In genomic region chr2:152821566-152821965, GRCm38 (mm10) we compare ENCODE assay signal across 9 mouse cellular contexts. TPM values are rescaled to one million over a fixed set of nuclear protein-coding genes. Genes with fewer than 3 reads are reported as not detected.
A peak's percentile ranks its signal among the peaks of the same experiment; 100 is the strongest.
DNase-seq lines count a peak whose midpoint lies in the region; ATAC-seq and TF ChIP-seq lines count a peak whose summit lies in the region.
"Had no signal": no experiment of that assay in that cellular context is flagged by ENCODE, and none has a peak within 500 bp of the region (broad histone marks: within the 10 kb centered on the region; RNA-seq: fewer than 3 reads in every experiment).

No protein-coding gene starts in this region.

- H3K9me3 ChIP-seq in hindbrain, embryonic 11.5 days (ENCODE audit: control insufficient read depth, low read length), result no peaks in the 10 kb centered on the region
- H3K9me3 ChIP-seq in hindbrain, embryonic 12.5 days (replicated peaks), result no peaks in the 10 kb centered on the region
- no peaks in the 10 kb centered on the region for H3K9me3 ChIP-seq in limb, embryonic 10.5 days (replicated peaks)

- no peak overlapping the region for H3K4me2 ChIP-seq in hindbrain, embryonic 11.5 days (replicated peaks; ENCODE audit: low read depth, low read length)
- no peak overlapping the region for H3K4me2 ChIP-seq in hindbrain, embryonic 12.5 days (replicated peaks)

- H3K27ac ChIP-seq in hindbrain, embryonic 11.5 days (ENCODE audit: low read depth, low read length), result peak overlapping the region; percentile 30; the same call in 1 of the 2 replicates
- H3K27ac ChIP-seq in hindbrain, embryonic 12.5 days, result no peak overlapping the region
- peak overlapping the region; percentile 72; the same call in 1 of the 2 replicates for H3K27ac ChIP-seq in testis, adult 2 months (ENCODE audit: control insufficient read depth, insufficient read depth, low read depth, low read length)
- peak overlapping the region; percentile 83 for H3K27ac ChIP-seq in limb, embryonic 10.5 days

- ATAC-seq in hindbrain, embryonic 11.5 days (ENCODE audit: low FRiP score), result no peak
- no peak for ATAC-seq in hindbrain, embryonic 12.5 days (ENCODE audit: low FRiP score)

- H3K9ac ChIP-seq in hindbrain, embryonic 11.5 days (ENCODE audit: low read depth, low read length), result no peak overlapping the region
- H3K9ac ChIP-seq in hindbrain, embryonic 12.5 days, result no peak overlapping the region

- no peak for TF ChIP-seq CTCF in testis, adult 2 months (IDR thresholded peaks at IDR 0.05; ENCODE audit: control insufficient read depth, insufficient read depth, insufficient replicate concordance, low read depth, low read length)

- H3K36me3 ChIP-seq in hindbrain, embryonic 11.5 days (ENCODE audit: control insufficient read depth, insufficient read depth, low read length), result peaks cover 5% of the 10 kb centered on the region; the same call in 1 of the 2 replicates
- H3K36me3 ChIP-seq in hindbrain, embryonic 12.5 days, result peaks cover 24% of the 10 kb centered on the region
- peaks cover 2% of the 10 kb centered on the region for H3K36me3 ChIP-seq in testis, adult 2 months (ENCODE audit: control insufficient read depth, insufficient read depth, low read length)
- H3K36me3 ChIP-seq in limb, embryonic 10.5 days, result peaks cover 72% of the 10 kb centered on the region

- no peak for TF ChIP-seq POLR2A in testis, adult 2 months (IDR thresholded peaks at IDR 0.05; ENCODE audit: control insufficient read depth, low read depth, low read length)

- no peak overlapping the region for H3K4me3 ChIP-seq in hindbrain, embryonic 11.5 days (ENCODE audit: low read depth, low read length)
- no peak overlapping the region for H3K4me3 ChIP-seq in hindbrain, embryonic 12.5 days
- H3K4me3 ChIP-seq in testis, adult 2 months (ENCODE audit: control insufficient read depth, low read depth, low read length), result no peak overlapping the region
- no peak overlapping the region for H3K4me3 ChIP-seq in limb, embryonic 10.5 days

- H3K4me1 ChIP-seq in hindbrain, embryonic 11.5 days (replicated peaks; ENCODE audit: control insufficient read depth, insufficient read depth, low read length), result peaks cover 8% of the 10 kb centered on the region
- H3K4me1 ChIP-seq in hindbrain, embryonic 12.5 days, result peaks cover 70% of the 10 kb centered on the region
- peaks cover 19% of the 10 kb centered on the region for H3K4me1 ChIP-seq in testis, adult 2 months (ENCODE audit: control insufficient read depth, insufficient read depth, low read length)
- peaks cover 34% of the 10 kb centered on the region for H3K4me1 ChIP-seq in limb, embryonic 10.5 days

- no peak for DNase-seq in hindbrain, embryonic 11.5 days (ENCODE audit: low spot score)
- no peak for DNase-seq in testis, postnatal 14 days (ENCODE audit: low spot score)
- DNase-seq in limb, embryonic 10.5 days (ENCODE audit: low spot score), result no peak
- no peak for DNase-seq in embryo, embryonic 11 days
- DNase-seq in adipocyte (ENCODE audit: low spot score), result no peak
- DNase-seq in spleen, postnatal 14 days (ENCODE audit: low spot score in 2 of 2), result no peak

- no peaks in the 10 kb centered on the region for H3K27me3 ChIP-seq in hindbrain, embryonic 11.5 days (ENCODE audit: control insufficient read depth, insufficient read depth, low read length)
- H3K27me3 ChIP-seq in hindbrain, embryonic 12.5 days, result no peaks in the 10 kb centered on the region
- no peaks in the 10 kb centered on the region for H3K27me3 ChIP-seq in testis, adult 2 months (ENCODE audit: control insufficient read depth, insufficient read depth, low read length)
- H3K27me3 ChIP-seq in limb, embryonic 10.5 days (ENCODE audit: low read depth, poor library complexity, severe bottlenecking), result no peaks in the 10 kb centered on the region
- H3K27me3 ChIP-seq: Patski had no signal

RNA-seq across cellular contexts. Expression of gene Bcl2l1, which starts 10.0 kb away (rescaled TPM):
- 129 and 134 TPM in 2 replicates for polyA plus RNA-seq in hindbrain, embryonic 11.5 days (2014; fragmentation: Nextera tagmentation; extraction: Ambion mirVana)
- 155 and 166 TPM in 2 replicates for polyA plus RNA-seq in hindbrain, embryonic 12.5 days (2016; fragmentation: Nextera tagmentation; extraction: Ambion mirVana)
- 74.9 and 80.8 TPM in 2 replicates for polyA plus RNA-seq in testis, adult 2 months (2012; rRNA removed)
- polyA plus RNA-seq in limb, embryonic 10.5 days (2016; fragmentation: Nextera tagmentation; extraction: Ambion mirVana), result 90.1 and 103 TPM in 2 replicates

RNA-seq across cellular contexts. Expression of gene Tpx2, which starts 26.2 kb away (rescaled TPM):
- 139 and 140 TPM in 2 replicates for polyA plus RNA-seq in hindbrain, embryonic 11.5 days (2014; fragmentation: Nextera tagmentation; extraction: Ambion mirVana)
- 81.5 and 87.9 TPM in 2 replicates for polyA plus RNA-seq in hindbrain, embryonic 12.5 days (2016; fragmentation: Nextera tagmentation; extraction: Ambion mirVana)
- 8.2 and 9.0 TPM in 2 replicates for polyA plus RNA-seq in testis, adult 2 months (2012; rRNA removed)
- polyA plus RNA-seq in limb, embryonic 10.5 days (2016; fragmentation: Nextera tagmentation; extraction: Ambion mirVana), result 141 and 147 TPM in 2 replicates
